Mouse (Mus musculus): ENCODE measurements around the gene Zbtb14. TPM values are rescaled to one million over a fixed set of nuclear protein-coding genes. Genes with fewer than 3 reads are reported as not detected.
A peak's percentile ranks its signal among the peaks of the same experiment; 100 is the strongest.

Gene Zbtb14
- 10 to 100 TPM; 22.6 to 23.8 TPM for total RNA-seq (2021)
- long read RNA-seq, full-length matches to known transcripts: 11 of 12 reads
- long read RNA-seq, partial matches to known transcripts: 0 of 12 reads
- long read RNA-seq, other reads (novel, unspliced or antisense): 1 of 12 reads

- DNase-seq (ENCODE audit: low spot score in 2 of 2): peak; percentile 95
These were observed at the start of gene Zbtb14 for GRCm38 (mm10) chr17:69382511-69383100. TSS of gene Zbtb14 (plus strand) at chr17:69383050.

GRCm38 (mm10) chr17:69346056-69346455 lies 36.8 kb upstream of the Zbtb14 start:
- DNase-seq (ENCODE audit: low spot score in 2 of 2): no peak

GRCm38 (mm10) chr17:69349014-69349531 lies 33.8 kb upstream of the Zbtb14 start:
- DNase-seq (ENCODE audit: low spot score in 2 of 2): peak; percentile 18 to 45

GRCm38 (mm10) chr17:69365049-69365448 lies 17.8 kb upstream of the Zbtb14 start:
- DNase-seq (ENCODE audit: low spot score in 2 of 2): peak; percentile 43 to 56

- DNase-seq (ENCODE audit: low spot score in 2 of 2): no peak
These were observed 2.0 kb upstream of the Zbtb14 start for GRCm38 (mm10) chr17:69380838-69381237.

- DNase-seq (ENCODE audit: low spot score in 2 of 2): peak; percentile 78 to 83
These were observed 521 bp downstream of the Zbtb14 start for GRCm38 (mm10) chr17:69383201-69383940.

- peak; percentile 31 to 69 for DNase-seq (ENCODE audit: low spot score in 2 of 2)
These were observed 1.3 kb downstream of the Zbtb14 start for GRCm38 (mm10) chr17:69383941-69384665.

GRCm38 (mm10) chr17:69396147-69397033 lies 13.5 kb downstream of the Zbtb14 start:
- DNase-seq (ENCODE audit: low spot score in 2 of 2): no peak

- DNase-seq (ENCODE audit: low spot score in 2 of 2): no peak
These were observed 14.3 kb downstream of the Zbtb14 start for GRCm38 (mm10) chr17:69397163-69397562.

- no peak for DNase-seq (ENCODE audit: low spot score in 2 of 2)
These were observed 15.2 kb downstream of the Zbtb14 start for GRCm38 (mm10) chr17:69398092-69398491.

GRCm38 (mm10) chr17:69401146-69401545 lies 18.3 kb downstream of the Zbtb14 start:
- DNase-seq (ENCODE audit: low spot score in 2 of 2): no peak

- no peak for DNase-seq (ENCODE audit: low spot score in 2 of 2)
These were observed 33.3 kb downstream of the Zbtb14 start for GRCm38 (mm10) chr17:69416163-69416562.

GRCm38 (mm10) chr17:69416920-69417661 lies 34.2 kb downstream of the Zbtb14 start:
- DNase-seq (ENCODE audit: low spot score in 2 of 2): peak; percentile 97

- DNase-seq (ENCODE audit: low spot score in 2 of 2): no peak
These were observed 35.0 kb downstream of the Zbtb14 start for GRCm38 (mm10) chr17:69417724-69418373.

- DNase-seq (ENCODE audit: low spot score in 2 of 2): no peak
These were observed 38.7 kb downstream of the Zbtb14 start for GRCm38 (mm10) chr17:69421592-69421991.

- no peak for DNase-seq (ENCODE audit: low spot score in 2 of 2)
These were observed 55.0 kb downstream of the Zbtb14 start for GRCm38 (mm10) chr17:69437836-69438235.

GRCm38 (mm10) chr17:69438486-69438885 lies 55.6 kb downstream of the Zbtb14 start:
- no peak for DNase-seq (ENCODE audit: low spot score in 2 of 2)

GRCm38 (mm10) chr17:69438990-69439491 lies 56.2 kb downstream of the Zbtb14 start, which contains the start of gene Akain1:
TSS of gene Akain1 (plus strand) at chr17:69439326.
- DNase-seq (ENCODE audit: low spot score in 2 of 2): peak; percentile 55 to 72
